Comparison of ENCODE assay signal across 19 mouse cellular contexts in genomic region chr6:51895753-51896152, GRCm38 (mm10).
"Had no signal": no experiment of that assay in that cellular context is flagged by ENCODE, and none has a peak within 500 bp of the region (broad histone marks: within the 10 kb centered on the region; RNA-seq: fewer than 3 reads in every experiment).

No protein-coding gene starts in this region.

- H3K4me3 ChIP-seq: midbrain, embryonic 10.5 days; midbrain, embryonic 12.5 days; myocyte; neural tube, embryonic 13.5 days; neural tube, embryonic 15.5 days had no signal

- H3K9ac ChIP-seq: liver, embryonic 14.5 days; midbrain, embryonic 12.5 days; neural tube, embryonic 13.5 days; neural tube, embryonic 15.5 days had no signal

- H3K4me1 ChIP-seq: midbrain, embryonic 10.5 days; midbrain, embryonic 12.5 days; neural tube, embryonic 13.5 days; neural tube, embryonic 15.5 days had no signal

- H3K27ac ChIP-seq: liver, embryonic 14.5 days; midbrain, embryonic 10.5 days; midbrain, embryonic 12.5 days; neural tube, embryonic 13.5 days; neural tube, embryonic 15.5 days had no signal

- H3K27me3 ChIP-seq: neural tube, embryonic 13.5 days; neural tube, embryonic 15.5 days had no signal

- H3K36me3 ChIP-seq: midbrain, embryonic 10.5 days; midbrain, embryonic 12.5 days; neural tube, embryonic 13.5 days; neural tube, embryonic 15.5 days had no signal

- H3K9me3 ChIP-seq: midbrain, embryonic 10.5 days; midbrain, embryonic 12.5 days; neural tube, embryonic 13.5 days; neural tube, embryonic 15.5 days had no signal

- ATAC-seq: lung, postnatal 0 days; midbrain, embryonic 16.5 days had no signal

- H3K4me2 ChIP-seq: midbrain, embryonic 12.5 days; neural tube, embryonic 13.5 days; neural tube, embryonic 15.5 days had no signal

- DNase-seq: lung, adult 18-20 months; lung, postnatal 4 days; midbrain, embryonic 14.5 days; retina, postnatal 1 day; right cerebral cortex, adult 18-20 months; right cerebral cortex, postnatal 25 days; right cerebral cortex, postnatal 4 days; spleen, adult 18-20 months; thymus, adult 18-20 months; thymus, postnatal 14 days; thymus, postnatal 36 days had no signal
